Mouse (Mus musculus) heart, adult 2 months (tissue): ENCODE data around the gene Sestd1.

ENCODE experiments used
- EP300 ChIP-seq: fragments of 200-500 bp; IDR thresholded peaks from 2 replicates; pipeline ENCODE4 v1.6.1; 2011; ENCODE audit warnings: low read depth, low read length, control low read depth; ENCODE audit not compliant: insufficient read depth
- POLR2A ChIP-seq: fragments of 200-500 bp; IDR thresholded peaks from 2 replicates; pipeline ENCODE4 v1.6.1; 2011; ENCODE audit warnings: mild to moderate bottlenecking, low read depth, low read length, control low read depth; ENCODE audit not compliant: insufficient read depth

GRCm38 (mm10) chr2:77166366-77166765 is 114.0 kb downstream of the Sestd1 start:
- no peak for TF ChIP-seq EP300
- TF ChIP-seq POLR2A, result no peak
